Mouse (Mus musculus): ENCODE measurements around the gene Naa40. TPM values are rescaled to one million over a fixed set of nuclear protein-coding genes. Genes with fewer than 3 reads are reported as not detected.

Gene Naa40
- polyA plus RNA-seq, 1 experiment from 2014 or later = 58.1 TPM

DNA sequence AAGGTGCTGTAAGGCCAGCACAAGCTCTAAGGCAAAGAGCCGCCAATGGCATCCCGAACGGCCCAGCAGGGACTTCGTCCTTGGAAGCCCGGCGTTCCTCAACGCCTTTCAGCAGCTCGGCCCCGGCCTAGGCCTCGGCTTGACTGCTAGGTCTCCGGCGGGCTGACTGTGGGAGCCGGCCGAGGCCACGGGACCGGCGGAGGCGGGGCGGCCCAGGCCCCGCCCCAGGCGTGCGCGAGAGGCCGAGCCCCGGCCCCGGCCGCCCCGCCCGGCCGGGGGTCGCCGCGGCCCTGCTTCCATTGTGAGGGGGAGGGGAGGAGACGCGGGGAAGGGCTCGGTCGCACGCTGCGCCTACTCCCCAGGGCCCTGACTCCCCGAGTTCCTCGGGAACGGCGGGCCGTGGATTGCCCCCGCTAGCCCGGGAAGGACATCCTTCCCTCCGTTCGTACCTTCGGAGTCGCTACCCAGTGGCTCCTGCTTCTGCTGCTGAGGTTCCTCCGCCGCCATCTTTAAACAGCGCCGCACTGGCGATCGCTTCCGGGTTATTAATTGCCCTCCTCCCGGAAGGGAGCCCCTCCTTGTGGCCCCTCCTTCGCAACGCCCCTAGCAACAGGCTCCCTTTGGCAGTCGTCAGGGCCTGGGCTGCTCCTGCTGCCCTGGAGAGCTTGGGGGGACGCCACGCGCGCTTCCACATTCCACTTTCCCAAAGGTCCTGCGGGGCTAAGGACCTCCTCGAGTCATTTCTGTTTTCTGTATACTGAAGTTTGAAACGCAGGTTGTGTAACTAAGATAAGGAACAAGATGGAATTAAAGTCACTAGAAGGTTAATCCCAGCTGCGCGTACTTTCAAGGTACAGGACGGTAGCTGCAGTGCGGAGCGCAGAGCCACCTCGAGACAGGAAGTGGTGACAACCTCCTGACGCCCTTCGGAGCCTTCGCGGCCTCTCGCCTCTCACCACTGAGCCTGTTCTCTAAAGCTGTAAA, 34.9 kb downstream of the Naa40 start, which contains the start of gene Otub1:
Gene Otub1, minus strand, starts transcription at position 564 of the 984 bp plus-strand sequence.
- Histone ChIP-seq H3K4me3 (peak within 1 kb of the TSS; percentile 81), H3K27me3 (no peaks in the 10 kb centered on the region), H3K4me1 (replicated peaks) (peaks cover 32% of the 10 kb centered on the region), H3K9me3 (no peaks in the 10 kb centered on the region), H3K4me2 (peak within 1 kb of the TSS; percentile 91), H3K36me3 (peaks cover 28% of the 10 kb centered on the region), H3K9ac (peak within 1 kb of the TSS; percentile 90), H3K27ac (replicated peaks) (peak within 1 kb of the TSS; percentile 98)
- under 1% methylated on average over 76 of the region's 79 CpGs for WGBS
- peak; percentile 95 for ATAC-seq (ENCODE audit: low read depth)

DNA sequence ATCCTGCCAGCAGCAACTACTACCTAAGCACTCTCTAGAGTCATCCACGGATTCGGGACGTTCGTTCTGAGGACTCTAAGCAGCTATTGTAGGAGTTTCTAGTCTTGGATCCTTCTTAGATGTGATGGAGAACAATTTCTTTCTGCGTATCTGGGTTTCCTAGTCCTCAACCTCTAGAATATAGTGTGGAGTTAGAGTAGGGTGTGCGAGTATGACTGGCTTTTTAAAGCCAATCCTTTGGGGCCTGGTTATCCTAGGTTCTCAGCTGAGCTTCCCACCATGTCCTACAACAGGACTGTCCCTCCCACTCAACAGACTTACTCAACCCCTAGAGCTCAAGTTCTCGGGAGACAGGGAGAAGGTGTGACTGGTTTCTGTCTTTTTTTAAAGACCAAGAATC, 35.7 kb downstream of the Naa40 start:
- peaks cover 32% of the 10 kb centered on the region for H3K4me1 ChIP-seq (replicated peaks)
- H3K36me3 ChIP-seq = peaks cover 35% of the 10 kb centered on the region
- peak overlapping the region; percentile 81 for H3K4me3 ChIP-seq
- ATAC-seq (ENCODE audit: low read depth) = 0 out of 2 replicates have a peak, but pooled peaks have one; percentile 0
- peak overlapping the region; percentile 90 for H3K9ac ChIP-seq
- no peaks in the 10 kb centered on the region for H3K9me3 ChIP-seq
- 33% methylated on average over 7 of the region's 7 CpGs for WGBS
- peak overlapping the region; percentile 98 for H3K27ac ChIP-seq (replicated peaks)
- H3K4me2 ChIP-seq = peak overlapping the region; percentile 91
- H3K27me3 ChIP-seq = no peaks in the 10 kb centered on the region

DNA sequence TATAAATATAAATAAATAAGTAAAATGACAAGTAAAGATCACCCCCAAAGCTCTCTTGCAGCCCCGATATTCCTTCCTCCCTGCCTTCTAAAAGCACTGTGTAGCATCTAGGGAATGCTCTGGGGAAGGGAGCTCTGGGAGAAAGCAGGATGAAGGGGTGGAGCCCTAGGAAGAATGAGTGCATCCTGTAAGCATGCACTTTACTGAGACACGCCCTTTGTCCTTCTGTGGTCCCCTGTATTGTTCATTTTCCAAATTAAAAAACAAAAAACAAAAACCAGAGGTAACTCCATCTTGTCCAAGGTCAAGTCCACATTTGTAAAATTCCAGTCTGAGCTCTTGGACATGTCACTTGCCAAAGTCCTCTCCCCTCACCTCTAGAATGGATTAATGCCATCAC, 36.1 kb downstream of the Naa40 start:
- ATAC-seq (ENCODE audit: low read depth) = no peak
- peak overlapping the region; percentile 98; the same call in 1 of the 2 replicates for H3K27ac ChIP-seq (replicated peaks)

DNA sequence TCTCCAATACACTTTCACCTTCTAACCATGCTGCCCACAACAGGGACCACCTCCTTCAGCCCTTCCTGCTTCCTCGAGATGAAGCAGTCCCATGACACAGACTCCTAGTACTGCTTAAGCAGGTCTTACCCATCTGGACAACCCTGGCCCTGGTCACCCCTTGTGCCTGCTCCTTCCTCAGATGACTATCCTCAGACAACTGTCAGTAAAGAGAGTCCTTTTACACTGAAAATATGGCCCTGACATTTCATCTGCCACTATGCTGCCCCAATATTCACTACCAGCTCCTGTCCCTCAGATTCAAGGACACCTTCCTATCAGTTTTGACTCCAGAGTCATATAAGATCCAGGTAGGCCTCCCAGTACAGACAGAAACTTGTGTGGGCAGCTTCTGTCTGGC, 40.6 kb downstream of the Naa40 start:
- ATAC-seq (ENCODE audit: low read depth) = no peak
- peaks cover 69% of the 10 kb centered on the region for H3K36me3 ChIP-seq

More for the DNA sequence above, 36.1 kb downstream of the Naa40 start:
- Histone ChIP-seq H3K36me3 (peaks cover 39% of the 10 kb centered on the region), H3K4me3 (peak overlapping the region; percentile 81), H3K9me3 (no peaks in the 10 kb centered on the region), H3K27me3 (no peaks in the 10 kb centered on the region), H3K4me1 (replicated peaks) (peaks cover 32% of the 10 kb centered on the region), H3K4me2 (peak overlapping the region; percentile 91), H3K9ac (peak overlapping the region; percentile 90)
- WGBS = 83% methylated on average over 2 of the region's 2 CpGs

DNA sequence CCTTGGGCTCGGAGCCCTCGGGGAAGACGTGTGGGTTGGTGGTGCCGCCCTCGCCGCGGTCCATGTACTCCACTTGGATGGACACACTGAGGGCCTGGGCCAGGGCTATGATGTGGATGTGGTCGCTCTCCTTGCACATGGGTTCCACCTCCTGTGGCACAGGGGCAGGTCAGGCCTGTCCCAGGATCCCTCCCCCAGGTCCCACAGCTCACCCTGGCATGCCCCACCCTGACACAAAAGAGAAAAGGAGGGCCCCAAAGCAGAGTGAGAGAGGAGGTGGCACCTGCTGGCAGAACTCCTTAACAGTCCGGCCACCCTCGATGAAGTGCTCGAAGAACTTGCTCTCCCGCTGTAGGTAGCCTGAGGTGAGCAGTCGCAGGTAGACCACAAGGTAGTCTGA, 41.9 kb downstream of the Naa40 start:
- Histone ChIP-seq H3K27ac (replicated peaks) (no peak overlapping the region), H3K4me1 (replicated peaks) (peaks cover 24% of the 10 kb centered on the region), H3K4me3 (no peak overlapping the region), H3K27me3 (peaks cover 16% of the 10 kb centered on the region), H3K9me3 (no peaks in the 10 kb centered on the region), H3K36me3 (peaks cover 68% of the 10 kb centered on the region), H3K4me2 (no peak overlapping the region), H3K9ac (no peak overlapping the region)
- no peak for ATAC-seq (ENCODE audit: low read depth)
- WGBS = 96% methylated on average over 13 of the region's 13 CpGs

More for the DNA sequence above, 40.6 kb downstream of the Naa40 start:
- H3K9me3 ChIP-seq = no peaks in the 10 kb centered on the region
- no peak overlapping the region for H3K4me2 ChIP-seq
- no peak overlapping the region for H3K27ac ChIP-seq (replicated peaks)
- peaks cover 38% of the 10 kb centered on the region for H3K4me1 ChIP-seq (replicated peaks)
- no peak overlapping the region for H3K9ac ChIP-seq
- 88% methylated on average over 1 of the region's 1 CpGs for WGBS
- H3K27me3 ChIP-seq = peaks cover 7% of the 10 kb centered on the region
- H3K4me3 ChIP-seq = no peak overlapping the region

DNA sequence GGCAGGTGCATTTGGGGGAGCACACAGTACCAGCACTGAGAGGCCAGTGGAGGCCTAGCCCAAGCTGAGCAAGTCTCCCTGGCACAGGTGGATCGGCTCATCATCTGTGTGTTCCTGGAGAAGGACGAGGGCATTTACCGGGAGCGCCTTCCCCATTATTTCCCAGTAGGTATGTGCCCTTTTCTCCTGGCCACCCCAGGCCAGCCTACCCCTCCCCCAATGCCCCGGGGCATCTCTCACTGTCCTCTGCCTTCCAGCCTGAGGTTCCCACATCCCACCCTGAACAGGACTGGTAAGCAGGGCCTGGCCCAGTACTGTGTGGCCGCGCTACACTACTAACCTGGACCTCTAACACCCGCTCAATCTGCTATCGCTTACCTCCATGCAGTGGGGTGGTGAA, 43.5 kb downstream of the Naa40 start:
- Histone ChIP-seq H3K9me3 (no peaks in the 10 kb centered on the region), H3K36me3 (peaks cover 52% of the 10 kb centered on the region), H3K27ac (replicated peaks) (no peak overlapping the region), H3K27me3 (peaks cover 30% of the 10 kb centered on the region), H3K4me3 (no peak overlapping the region), H3K4me1 (replicated peaks) (peaks cover 27% of the 10 kb centered on the region), H3K4me2 (no peak overlapping the region), H3K9ac (no peak overlapping the region)
- 84% methylated on average over 9 of the region's 9 CpGs for WGBS
- peak; percentile 37; the same call in 1 of the 2 replicates for ATAC-seq (ENCODE audit: low read depth)

DNA sequence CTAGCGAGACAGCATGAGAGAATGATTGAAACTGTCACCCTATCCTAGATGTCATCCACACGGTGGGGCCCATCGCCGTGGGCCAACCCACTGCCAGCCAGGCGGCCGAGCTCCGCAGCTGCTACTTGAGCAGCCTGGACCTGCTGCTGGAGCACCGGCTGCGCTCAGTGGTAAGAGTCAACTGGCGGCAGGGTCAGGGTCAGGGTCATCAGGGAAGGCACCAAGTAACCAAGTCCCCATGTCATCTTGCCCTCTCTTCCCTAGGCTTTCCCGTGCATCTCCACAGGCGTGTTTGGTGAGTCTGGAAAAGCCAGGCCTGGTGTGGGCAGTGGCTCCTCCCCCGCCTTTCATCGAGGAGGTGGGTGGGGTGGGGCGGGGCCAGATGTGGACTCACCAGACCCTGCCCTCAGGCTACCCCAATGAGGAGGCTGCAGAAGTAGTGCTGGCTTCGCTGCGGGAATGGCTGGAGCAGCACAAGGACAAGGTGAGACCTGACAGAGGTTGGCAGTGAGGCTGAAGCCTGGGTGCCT, 44.2 kb downstream of the Naa40 start:
- H3K4me2 ChIP-seq = no peak overlapping the region
- H3K4me1 ChIP-seq (replicated peaks) = peaks cover 34% of the 10 kb centered on the region
- ATAC-seq (ENCODE audit: low read depth) = peak; percentile 21; the same call in 1 of the 2 replicates
- H3K27me3 ChIP-seq = peaks cover 33% of the 10 kb centered on the region
- H3K27ac ChIP-seq (replicated peaks) = no peak overlapping the region
- 13% methylated on average over 17 of the region's 17 CpGs for WGBS
- H3K9ac ChIP-seq = no peak overlapping the region
- no peak overlapping the region for H3K4me3 ChIP-seq
- H3K36me3 ChIP-seq = peaks cover 48% of the 10 kb centered on the region
- H3K9me3 ChIP-seq = no peaks in the 10 kb centered on the region

DNA sequence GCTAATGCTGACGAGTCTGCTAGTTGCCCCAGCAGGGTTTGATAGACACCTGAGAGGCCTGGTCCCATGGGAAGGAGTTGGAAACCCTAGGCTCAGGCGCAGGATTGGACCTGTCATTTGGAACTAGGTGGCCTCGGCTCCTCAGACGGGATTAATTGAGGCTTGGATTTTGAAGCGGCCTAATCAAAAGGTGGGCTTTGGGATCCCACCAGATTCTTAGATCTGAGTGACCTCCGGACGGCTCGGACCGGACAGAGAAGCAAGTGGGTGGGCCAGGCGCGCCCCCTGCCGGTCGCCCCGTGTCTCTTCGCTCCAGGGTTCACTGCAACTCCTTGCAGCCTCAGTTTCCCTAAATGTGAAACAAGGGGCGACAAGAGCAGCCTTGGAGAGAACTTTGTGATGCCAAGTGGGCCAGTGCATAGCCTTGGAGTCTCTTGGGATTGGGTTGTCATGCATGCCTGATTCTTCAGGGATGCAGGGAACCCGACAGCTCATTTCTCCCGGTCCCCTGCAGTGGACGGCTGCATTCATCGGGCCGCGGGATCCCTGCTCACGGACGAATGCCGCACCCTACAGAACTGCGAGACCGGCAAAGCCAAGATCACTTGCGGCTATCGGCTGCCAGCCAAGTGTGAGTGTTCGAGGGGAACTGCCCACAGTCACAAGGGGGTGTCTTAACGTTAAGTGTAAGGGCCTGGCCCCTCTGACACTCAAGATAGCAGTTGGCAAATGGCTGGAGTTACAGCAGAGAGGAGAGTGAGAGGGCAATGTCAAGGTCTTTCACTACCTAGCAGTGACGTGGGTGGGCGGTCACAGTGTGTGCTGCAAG, 44.9 kb downstream of the Naa40 start:
- no peak overlapping the region for H3K27ac ChIP-seq (replicated peaks)
- 15% methylated on average over 33 of the region's 33 CpGs for WGBS
- ATAC-seq (ENCODE audit: low read depth) = no peak
- peaks cover 41% of the 10 kb centered on the region for H3K36me3 ChIP-seq
- H3K4me3 ChIP-seq = no peak overlapping the region
- no peak overlapping the region for H3K4me2 ChIP-seq
- no peaks in the 10 kb centered on the region for H3K9me3 ChIP-seq
- H3K27me3 ChIP-seq = peaks cover 40% of the 10 kb centered on the region
- H3K4me1 ChIP-seq (replicated peaks) = peaks cover 41% of the 10 kb centered on the region
- no peak overlapping the region for H3K9ac ChIP-seq

DNA sequence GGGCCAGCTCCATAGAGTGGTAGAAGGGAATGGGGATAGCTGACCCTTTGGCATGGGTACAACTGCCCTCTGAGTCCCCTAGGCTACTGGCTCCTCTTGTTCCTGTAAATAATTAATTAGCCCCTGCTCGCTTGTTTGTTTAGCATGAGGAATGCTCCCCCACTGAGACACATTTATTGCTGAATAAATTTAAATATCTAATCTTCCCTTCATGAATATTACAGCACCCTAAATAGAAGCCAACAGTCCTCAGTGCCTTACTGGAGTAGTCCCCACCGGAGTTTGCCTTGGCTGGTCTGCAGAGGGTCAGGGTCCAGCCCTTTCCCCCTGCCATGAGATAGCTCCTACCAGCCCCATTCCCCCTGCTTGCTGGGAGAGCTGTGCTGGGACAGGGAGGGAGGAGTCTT, 48.4 kb downstream of the Naa40 start:
- H3K27ac ChIP-seq (replicated peaks) = peak overlapping the region; percentile 29; the same call in 1 of the 2 replicates
- 28% methylated on average over 2 of the region's 2 CpGs for WGBS
- peaks cover 6% of the 10 kb centered on the region; the same call in 1 of the 2 replicates for H3K36me3 ChIP-seq
- peaks cover 68% of the 10 kb centered on the region for H3K27me3 ChIP-seq
- no peak for ATAC-seq (ENCODE audit: low read depth)
- no peaks in the 10 kb centered on the region for H3K9me3 ChIP-seq
- no peak overlapping the region for H3K4me3 ChIP-seq
- H3K4me1 ChIP-seq (replicated peaks) = peaks cover 59% of the 10 kb centered on the region
- H3K9ac ChIP-seq = no peak overlapping the region
- H3K4me2 ChIP-seq = no peak overlapping the region

DNA sequence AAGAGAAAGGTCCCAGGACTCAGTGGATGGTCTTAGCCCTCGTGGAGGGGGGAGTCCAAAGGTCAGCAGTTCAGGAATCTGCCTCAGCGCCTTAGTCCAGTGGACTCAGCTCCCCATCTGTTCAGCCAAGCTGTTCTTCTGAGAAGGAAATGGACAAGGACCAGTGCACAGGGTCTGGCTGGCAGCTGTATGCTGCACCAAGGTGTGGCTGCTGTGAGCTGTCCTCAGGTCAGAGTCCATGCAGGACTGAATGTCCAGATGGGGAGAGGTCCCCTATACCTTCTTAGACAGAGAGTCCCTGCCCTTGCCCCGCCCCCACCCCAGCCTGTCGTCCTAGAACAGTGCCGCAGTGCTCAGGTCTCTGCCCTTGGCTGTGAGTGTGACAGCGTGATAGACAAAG, 49.3 kb downstream of the Naa40 start:
- Histone ChIP-seq H3K36me3 (no peaks in the 10 kb centered on the region), H3K27ac (replicated peaks) (no peak overlapping the region), H3K9ac (no peak overlapping the region), H3K9me3 (no peaks in the 10 kb centered on the region), H3K4me1 (replicated peaks) (peaks cover 62% of the 10 kb centered on the region), H3K27me3 (peaks cover 77% of the 10 kb centered on the region), H3K4me3 (no peak overlapping the region), H3K4me2 (no peak overlapping the region)
- 46% methylated on average over 6 of the region's 6 CpGs for WGBS
- ATAC-seq (ENCODE audit: low read depth) = no peak

DNA sequence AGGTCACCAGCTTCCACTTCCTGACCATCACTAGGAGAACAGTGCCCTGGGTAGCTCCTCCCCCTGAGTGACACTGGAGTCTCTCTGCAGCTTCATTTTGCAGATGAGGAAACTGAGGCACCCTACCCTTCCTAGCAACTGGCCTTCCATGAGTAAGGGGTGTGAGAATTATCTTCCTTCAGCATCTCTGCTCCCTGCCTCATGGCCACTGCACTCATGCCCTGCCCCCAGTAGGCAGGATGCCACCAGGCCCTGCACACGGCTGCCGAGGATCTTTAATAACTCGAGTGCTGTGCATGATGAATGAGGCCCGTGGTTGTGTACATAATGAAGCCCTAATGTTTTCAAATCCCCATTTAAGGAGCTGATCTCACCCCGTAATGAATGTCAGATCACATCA, 50.0 kb downstream of the Naa40 start:
- H3K9me3 ChIP-seq = no peaks in the 10 kb centered on the region
- no peak overlapping the region for H3K4me2 ChIP-seq
- no peak overlapping the region for H3K27ac ChIP-seq (replicated peaks)
- no peak overlapping the region for H3K4me3 ChIP-seq
- WGBS = 40% methylated on average over 5 of the region's 5 CpGs
- H3K9ac ChIP-seq = no peak overlapping the region
- H3K27me3 ChIP-seq = peaks cover 82% of the 10 kb centered on the region
- H3K36me3 ChIP-seq = no peaks in the 10 kb centered on the region
- no peak for ATAC-seq (ENCODE audit: low read depth)
- H3K4me1 ChIP-seq (replicated peaks) = peaks cover 62% of the 10 kb centered on the region
